Mouse (Mus musculus) neural tube, embryonic 13.5 days (tissue): ENCODE results near the gene Spryd4. TPM values are rescaled to one million over a fixed set of nuclear protein-coding genes. Genes with fewer than 3 reads are reported as not detected.
"Not testable (repeated sequence)": the region's sequence is repeated elsewhere in the genome, so short reads cannot be mapped to it uniquely, and the experiment has no call there.

ENCODE experiments used
- ATAC-seq: fragments of 200-750 bp; cut with Nextera tagmentation; 2 replicates; pipeline ENCODE4 v1.8.0; 2017; ENCODE audit warnings: low read depth, mild to moderate bottlenecking, moderate TSS enrichment, moderate library complexity
- H3K27ac ChIP-seq: fragments of 300-500 bp; sonication (generic); replicated peaks from 2 replicates; pipeline ENCODE4 v1.5.1; 2015; ENCODE audit warnings: moderate library complexity, mild to moderate bottlenecking, inconsistent platforms
- H3K27me3 ChIP-seq: fragments of 300-500 bp; sonication (generic); 2 replicates; pipeline ENCODE4 v1.6.1; 2015; ENCODE audit warnings: mild to moderate bottlenecking, inconsistent platforms
- H3K36me3 ChIP-seq: fragments of 300-500 bp; sonication (generic); 2 replicates; pipeline ENCODE4 v1.6.1; 2015; ENCODE audit warnings: mild to moderate bottlenecking, inconsistent platforms
- H3K4me1 ChIP-seq: fragments of 300-500 bp; sonication (generic); replicated peaks from 2 replicates; pipeline ENCODE4 v1.6.1; 2015; ENCODE audit warnings: inconsistent platforms
- H3K4me2 ChIP-seq: fragments of 300-500 bp; sonication (generic); 2 replicates; pipeline ENCODE4 v1.6.1; 2015; ENCODE audit warnings: inconsistent platforms, mild to moderate bottlenecking, moderate library complexity
- H3K4me3 ChIP-seq: fragments of 300-500 bp; sonication (generic); 2 replicates; pipeline ENCODE4 v1.5.1; 2015; ENCODE audit warnings: mild to moderate bottlenecking, inconsistent platforms
- H3K9ac ChIP-seq: fragments of 300-500 bp; sonication (generic); 2 replicates; pipeline ENCODE4 v1.6.1; 2015; ENCODE audit warnings: moderate library complexity, mild to moderate bottlenecking, inconsistent platforms
- H3K9me3 ChIP-seq: fragments of 300-500 bp; sonication (generic); 2 replicates; pipeline ENCODE4 v1.6.1; 2016; ENCODE audit warnings: inconsistent platforms
- WGBS: fragments of 180-500 bp; shearing (Covaris S2); methylation state at CpG from one replicate; pipeline ENCODE4 v1.1.7; 2015; 5-methylcytosine and 5-hydroxymethylcytosine counted together
- polyA plus RNA-seq: library from polyadenylated mRNA; unstranded; fragments of >200 nt; fragmentation: Nextera tagmentation; extraction: Ambion mirVana; gene quantifications from 2 replicates; pipeline ENCODE4 v1.2.1, GENCODE M21; 2015

Gene Spryd4
- polyA plus RNA-seq, 1 experiment from 2014 or later: 21.5 TPM

DNA sequence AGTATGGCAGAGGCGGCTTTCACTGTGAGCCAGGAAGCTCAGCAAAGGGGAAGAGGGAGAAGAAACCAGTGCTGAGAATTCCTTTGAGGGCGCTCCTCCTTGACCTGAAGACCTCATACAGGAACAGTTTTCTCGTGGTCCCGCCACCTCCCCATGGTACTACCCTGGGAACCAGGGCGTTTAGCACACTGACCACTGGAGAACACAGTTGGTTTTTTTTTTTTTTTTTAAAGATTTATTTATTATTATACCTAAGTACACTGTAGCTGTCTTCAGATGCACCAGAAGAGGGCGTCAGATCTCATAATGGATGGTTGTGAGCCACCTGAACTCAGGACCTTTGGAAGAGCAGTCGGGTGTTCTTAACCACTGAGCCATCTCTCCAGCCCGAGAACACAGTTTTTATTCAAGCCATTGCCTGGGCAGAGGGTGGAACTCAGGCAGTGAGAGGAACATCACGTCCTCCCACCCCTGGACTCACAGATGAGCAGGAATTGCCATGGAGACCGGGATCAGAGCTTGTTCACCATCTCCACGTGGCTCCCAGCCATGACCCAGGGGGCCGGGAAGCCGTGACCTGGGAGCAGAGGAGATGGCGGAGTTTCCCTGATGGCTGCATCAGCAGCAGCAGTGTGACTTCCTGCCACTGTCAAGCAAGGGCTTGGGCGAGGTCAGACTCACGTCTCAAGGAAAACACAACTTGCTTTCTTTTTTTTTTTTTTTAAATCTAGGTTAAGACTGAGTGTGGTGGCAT lies 10.1 kb upstream of the Spryd4 start:
- Histone ChIP-seq H3K9ac (no peak overlapping the region), H3K27ac (no peak overlapping the region), H3K27me3 (no peaks in the 10 kb centered on the region), H3K4me2 (no peak overlapping the region), H3K4me3 (no peak overlapping the region), H3K9me3 (no peaks in the 10 kb centered on the region), H3K4me1 (no peaks in the 10 kb centered on the region), H3K36me3 (no peaks in the 10 kb centered on the region)
- WGBS: 62% methylated on average over 16 of the region's 16 CpGs
- no peak for ATAC-seq

DNA sequence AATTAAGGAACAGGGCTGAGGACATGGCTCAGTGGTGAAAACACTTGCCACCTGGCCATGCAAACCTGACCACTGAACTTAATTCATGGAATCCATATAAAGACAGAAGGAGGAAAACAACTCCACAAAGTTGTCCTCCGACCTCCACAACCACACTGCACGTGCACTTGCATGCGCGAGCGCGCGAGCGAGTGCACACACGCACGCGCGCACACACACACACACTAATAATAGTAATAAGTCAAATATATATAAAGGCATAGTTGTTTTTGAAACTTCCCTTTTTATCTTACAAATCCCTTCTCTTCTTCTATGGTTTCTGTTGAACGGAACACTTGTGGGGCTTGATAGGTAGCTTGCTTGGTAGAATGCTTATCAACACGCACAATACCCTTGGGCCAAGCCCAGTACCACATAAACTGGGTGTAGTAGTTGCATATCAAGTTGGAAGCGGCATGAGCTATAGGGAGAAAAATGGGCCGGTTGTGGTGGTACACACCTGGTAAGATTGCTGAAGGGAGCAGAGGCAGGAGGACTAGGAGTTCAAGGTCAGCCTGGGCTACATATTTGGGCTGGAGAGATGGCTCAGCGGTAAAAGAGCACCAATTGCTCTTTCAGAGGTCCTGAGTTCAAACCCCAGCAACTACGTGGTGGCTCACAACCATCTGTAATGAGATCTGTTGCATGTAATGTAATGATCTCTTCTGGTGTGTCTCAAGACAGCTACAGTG lies 6.9 kb upstream of the Spryd4 start:
- no peak for ATAC-seq
- H3K4me2 ChIP-seq: no peak overlapping the region
- H3K27ac ChIP-seq: no peak overlapping the region
- H3K9me3 ChIP-seq: no peaks in the 10 kb centered on the region
- no peak overlapping the region for H3K4me3 ChIP-seq
- WGBS: 94% methylated on average over 18 of the region's 18 CpGs
- H3K27me3 ChIP-seq: peaks cover 9% of the 10 kb centered on the region
- no peaks in the 10 kb centered on the region for H3K4me1 ChIP-seq
- H3K36me3 ChIP-seq: no peaks in the 10 kb centered on the region
- H3K9ac ChIP-seq: no peak overlapping the region

DNA sequence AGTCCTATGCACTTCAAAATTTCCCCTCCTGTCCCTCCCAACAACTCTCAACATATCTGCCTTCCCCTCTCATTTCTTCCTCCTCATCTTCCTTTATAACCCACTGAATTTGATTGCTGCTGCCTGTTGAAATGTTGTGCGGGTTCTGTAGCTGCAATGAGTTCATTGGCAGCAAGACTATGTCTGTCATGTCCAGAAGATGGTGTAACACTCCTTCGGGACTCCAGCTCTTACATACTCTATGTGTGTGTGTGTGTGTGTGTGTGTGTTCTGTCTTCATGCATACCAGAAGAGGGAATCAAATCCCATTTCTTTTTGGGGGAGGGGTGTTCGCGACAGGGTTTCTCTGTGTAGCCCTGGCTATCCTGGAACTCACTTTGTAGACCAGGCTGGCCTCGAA lies 3.4 kb upstream of the Spryd4 start:
- no peak overlapping the region for H3K4me2 ChIP-seq
- no peak overlapping the region for H3K9ac ChIP-seq
- no peaks in the 10 kb centered on the region for H3K36me3 ChIP-seq
- H3K9me3 ChIP-seq: no peaks in the 10 kb centered on the region
- peaks cover 9% of the 10 kb centered on the region for H3K27me3 ChIP-seq
- H3K27ac ChIP-seq: no peak overlapping the region
- 81% methylated on average over 5 of the region's 5 CpGs for WGBS
- H3K4me3 ChIP-seq: no peak overlapping the region
- ATAC-seq: no peak
- peaks cover 23% of the 10 kb centered on the region for H3K4me1 ChIP-seq

DNA sequence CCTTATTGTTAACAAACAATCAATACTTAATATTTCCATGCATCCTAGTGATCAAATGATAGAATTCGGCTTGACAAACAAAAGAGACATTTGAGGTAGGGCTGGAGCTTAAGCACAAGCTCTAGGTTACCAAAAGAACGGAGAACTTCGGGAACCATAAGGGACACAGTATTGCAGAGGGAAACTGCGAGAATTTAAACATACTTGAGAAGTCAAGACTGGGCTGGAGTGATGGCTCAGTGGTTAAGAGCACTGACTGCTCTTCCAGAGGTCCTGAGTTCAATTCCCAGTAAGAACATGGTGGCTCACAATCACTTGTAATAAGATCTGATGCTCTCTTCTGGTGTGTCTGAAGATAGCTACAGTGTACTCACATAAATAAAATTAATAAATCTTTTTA lies 2.5 kb upstream of the Spryd4 start:
- not testable (repeated sequence) for ATAC-seq, H3K4me2 ChIP-seq, H3K27ac ChIP-seq, H3K36me3 ChIP-seq, H3K9ac ChIP-seq, H3K4me3 ChIP-seq, H3K9me3 ChIP-seq, H3K27me3 ChIP-seq
- 92% methylated on average over 4 of the region's 4 CpGs for WGBS
- peaks cover 23% of the 10 kb centered on the region for H3K4me1 ChIP-seq

- no peaks in the 10 kb centered on the region for H3K9me3 ChIP-seq
- H3K27me3 ChIP-seq: peaks cover 9% of the 10 kb centered on the region
- H3K4me1 ChIP-seq: peaks cover 23% of the 10 kb centered on the region
- 2% methylated on average over 18 of the region's 18 CpGs for WGBS
- no peak for ATAC-seq
- peak overlapping the region; percentile 55 for H3K4me2 ChIP-seq
- H3K4me3 ChIP-seq: peak overlapping the region; percentile 26
- no peaks in the 10 kb centered on the region for H3K36me3 ChIP-seq
- H3K27ac ChIP-seq: no peak overlapping the region
- H3K9ac ChIP-seq: peak overlapping the region; percentile 54
Observed at GRCm38 (mm10) chr10:128212871-128213323, 1.3 kb upstream of the Spryd4 start.

- Histone ChIP-seq H3K4me1 (peaks cover 23% of the 10 kb centered on the region), H3K4me2 (peak overlapping the region; percentile 92), H3K9me3 (no peaks in the 10 kb centered on the region), H3K27me3 (peaks cover 9% of the 10 kb centered on the region), H3K9ac (peak overlapping the region; percentile 73; the same call in 1 of the 2 replicates), H3K27ac (peak overlapping the region; percentile 54; the same call in 1 of the 2 replicates), H3K4me3 (peak overlapping the region; percentile 64), H3K36me3 (no peaks in the 10 kb centered on the region)
- peak; percentile 9; the same call in 1 of the 2 replicates for ATAC-seq
- 51% methylated on average over 6 of the region's 6 CpGs for WGBS
Observed at GRCm38 (mm10) chr10:128212148-128212547, 541 bp upstream of the Spryd4 start.

- ATAC-seq: peak; percentile 34; the same call in 1 of the 2 replicates
- Histone ChIP-seq H3K4me2 (peak overlapping the region; percentile 92), H3K36me3 (peaks cover 8% of the 10 kb centered on the region), H3K27ac (peak overlapping the region; percentile 54; the same call in 1 of the 2 replicates), H3K27me3 (peaks cover 9% of the 10 kb centered on the region), H3K9ac (peak overlapping the region; percentile 73), H3K4me1 (peaks cover 23% of the 10 kb centered on the region), H3K4me3 (peak overlapping the region; percentile 64), H3K9me3 (no peaks in the 10 kb centered on the region)
- 32% methylated on average over 14 of the region's 14 CpGs for WGBS
Observed at GRCm38 (mm10) chr10:128210954-128211353, 653 bp downstream of the Spryd4 start.

DNA sequence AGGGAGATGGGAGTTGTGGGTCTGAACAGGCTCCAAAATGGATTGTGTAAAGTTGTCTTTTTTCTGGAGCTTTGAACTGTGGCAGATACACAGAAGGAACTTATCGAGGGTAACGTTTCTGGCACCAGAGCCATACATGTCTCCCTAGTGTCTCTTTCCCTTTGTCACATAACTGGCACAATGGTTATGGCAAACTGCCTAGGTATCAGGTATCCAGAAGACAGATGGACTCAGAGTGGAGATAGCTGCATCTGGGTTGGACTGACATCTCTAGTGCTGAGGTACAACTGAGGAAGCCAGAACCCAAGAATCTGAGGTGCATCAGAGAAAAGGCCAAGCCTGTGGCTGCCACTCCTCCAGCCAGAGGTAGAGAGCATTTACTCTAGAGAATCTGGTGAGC lies 1.5 kb downstream of the Spryd4 start:
- no peak overlapping the region for H3K27ac ChIP-seq
- ATAC-seq: no peak
- H3K4me3 ChIP-seq: no peak overlapping the region
- peaks cover 23% of the 10 kb centered on the region for H3K4me1 ChIP-seq
- no peak overlapping the region for H3K4me2 ChIP-seq
- no peak overlapping the region for H3K9ac ChIP-seq
- H3K36me3 ChIP-seq: peaks cover 8% of the 10 kb centered on the region
- H3K9me3 ChIP-seq: no peaks in the 10 kb centered on the region
- peaks cover 9% of the 10 kb centered on the region for H3K27me3 ChIP-seq
- WGBS: 85% methylated on average over 2 of the region's 2 CpGs

GRCm38 (mm10) chr10:128209311-128210009 lies 2.1 kb downstream of the Spryd4 start:
- Histone ChIP-seq H3K27me3 (peaks cover 7% of the 10 kb centered on the region), H3K4me3 (no peak overlapping the region), H3K4me1 (peaks cover 23% of the 10 kb centered on the region), H3K27ac (no peak overlapping the region), H3K4me2 (no peak overlapping the region), H3K9me3 (no peaks in the 10 kb centered on the region), H3K9ac (peak overlapping the region; percentile 8; the same call in 1 of the 2 replicates), H3K36me3 (peaks cover 8% of the 10 kb centered on the region)
- no peak for ATAC-seq
- 93% methylated on average over 11 of the region's 11 CpGs for WGBS

- no peak for ATAC-seq
- H3K27ac ChIP-seq: no peak overlapping the region
- H3K9ac ChIP-seq: no peak overlapping the region
- H3K36me3 ChIP-seq: peaks cover 8% of the 10 kb centered on the region
- WGBS: 94% methylated on average over 10 of the region's 10 CpGs
- H3K9me3 ChIP-seq: no peaks in the 10 kb centered on the region
- peaks cover 22% of the 10 kb centered on the region for H3K4me1 ChIP-seq
- H3K4me2 ChIP-seq: no peak overlapping the region
- H3K27me3 ChIP-seq: no peaks in the 10 kb centered on the region
- H3K4me3 ChIP-seq: no peak overlapping the region
Observed at GRCm38 (mm10) chr10:128208326-128208725, 3.3 kb downstream of the Spryd4 start.

DNA sequence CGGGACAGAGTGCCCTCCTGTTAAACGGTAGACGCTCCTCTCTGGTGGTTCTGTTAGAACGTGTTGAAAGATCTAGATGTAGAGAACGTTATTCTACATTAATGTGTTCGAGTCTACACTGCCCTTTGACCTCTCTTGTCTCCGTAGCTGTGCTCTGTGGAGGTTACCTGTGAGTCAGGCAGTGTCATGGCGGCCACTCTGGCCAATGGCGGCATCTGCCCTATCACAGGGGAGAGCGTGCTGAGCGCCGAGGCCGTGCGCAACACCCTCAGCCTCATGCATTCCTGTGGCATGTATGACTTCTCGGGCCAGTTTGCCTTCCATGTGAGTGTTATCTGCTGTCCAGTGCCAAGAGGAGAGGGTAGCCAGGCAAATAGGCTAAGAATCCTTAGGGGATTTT lies 6.7 kb downstream of the Spryd4 start:
- Histone ChIP-seq H3K27ac (no peak overlapping the region), H3K4me1 (no peaks in the 10 kb centered on the region), H3K4me3 (no peak overlapping the region), H3K9me3 (no peaks in the 10 kb centered on the region), H3K4me2 (no peak overlapping the region), H3K27me3 (no peaks in the 10 kb centered on the region), H3K9ac (no peak overlapping the region), H3K36me3 (peaks cover 8% of the 10 kb centered on the region)
- 93% methylated on average over 15 of the region's 15 CpGs for WGBS
- ATAC-seq: no peak

DNA sequence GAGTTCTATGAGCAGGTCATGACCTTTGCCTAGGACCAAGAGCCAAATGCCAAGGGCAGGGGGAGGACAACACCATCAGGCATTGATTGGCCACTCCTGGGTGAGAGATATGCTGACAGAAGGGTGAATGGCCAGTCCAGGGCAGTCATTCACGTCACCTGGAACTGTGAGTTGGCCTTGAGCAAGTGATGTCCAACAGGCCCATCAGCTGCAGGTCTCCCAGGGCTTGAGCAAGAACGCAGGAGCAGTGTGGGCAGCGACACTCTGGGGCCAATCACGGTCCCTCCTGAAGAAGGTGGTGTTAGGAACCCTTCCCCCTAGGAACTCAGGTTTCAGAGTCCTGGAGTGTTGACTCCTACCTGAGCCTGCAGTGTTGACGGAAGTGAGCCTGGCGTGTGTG lies 9.8 kb downstream of the Spryd4 start:
- no peaks in the 10 kb centered on the region for H3K9me3 ChIP-seq

More for the DNA sequence above, 9.8 kb downstream of the Spryd4 start:
- no peaks in the 10 kb centered on the region for H3K4me1 ChIP-seq
- no peak for ATAC-seq
- H3K4me2 ChIP-seq: no peak overlapping the region
- WGBS: 77% methylated on average over 6 of the region's 6 CpGs
- H3K9ac ChIP-seq: no peak overlapping the region
- peaks cover 4% of the 10 kb centered on the region for H3K27me3 ChIP-seq
- peaks cover 7% of the 10 kb centered on the region for H3K36me3 ChIP-seq
- no peak overlapping the region for H3K4me3 ChIP-seq
- no peak overlapping the region for H3K27ac ChIP-seq
